Mouse (Mus musculus) gonadal fat pad, adult 2 months (tissue): ENCODE results near the gene Sh3rf3. TPM values are rescaled to one million over a fixed set of nuclear protein-coding genes. Genes with fewer than 3 reads are reported as not detected.

Experiments used
- DNase-seq: peaks from one replicate; pipeline ENCODE4 v3.0.0-alpha.2; 2012; ENCODE audit warnings: low read depth
- polyA plus RNA-seq: library from polyadenylated mRNA; depleted of rRNA; stranded (reverse); fragments of >200 nt; gene quantifications from 2 replicates; pipeline ENCODE4 v1.2.3, GENCODE M21; 2012

The Sh3rf3 gene
- polyA plus RNA-seq, 1 experiment, result 1.8 TPM

DNA sequence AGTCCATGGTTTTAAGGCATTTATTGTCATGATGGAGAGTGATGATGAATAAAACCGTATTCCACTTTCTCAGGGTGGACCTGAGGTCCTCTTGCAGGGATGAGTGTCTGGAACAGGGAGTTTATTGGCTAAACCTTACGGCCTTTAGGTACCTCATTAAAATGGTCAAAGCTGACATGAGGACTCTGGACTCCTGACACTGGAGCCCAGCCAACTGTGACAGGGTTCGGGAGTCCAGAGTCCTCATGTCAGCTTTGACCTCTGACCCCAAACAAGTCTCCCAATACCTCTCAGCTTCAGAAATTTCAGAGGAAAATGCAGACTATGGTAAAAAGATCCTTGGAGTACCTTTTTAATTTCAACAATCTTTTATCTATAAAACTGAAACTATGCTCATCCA lies 293.5 kb downstream of the Sh3rf3 start:
- no peak for DNase-seq

DNA sequence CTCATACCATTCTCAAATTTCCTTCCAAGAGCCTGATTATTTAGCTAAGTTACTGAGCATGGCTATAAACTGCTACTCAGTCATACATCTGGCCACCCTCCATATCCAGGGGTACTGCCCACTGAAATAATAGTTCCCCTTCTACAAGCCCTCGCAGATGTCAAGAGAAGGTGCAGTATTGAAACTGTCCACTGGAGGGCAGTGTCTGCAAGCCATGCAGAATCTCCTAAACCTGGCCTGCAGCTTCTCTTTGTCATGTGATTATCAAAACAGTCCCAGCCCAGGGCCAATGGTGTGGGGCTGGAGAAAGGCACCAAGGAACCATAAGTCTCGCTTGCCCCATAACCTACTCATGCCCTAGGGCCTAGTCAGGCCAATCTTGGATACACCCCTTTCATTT lies 295.9 kb downstream of the Sh3rf3 start:
- DNase-seq, result no peak

DNA sequence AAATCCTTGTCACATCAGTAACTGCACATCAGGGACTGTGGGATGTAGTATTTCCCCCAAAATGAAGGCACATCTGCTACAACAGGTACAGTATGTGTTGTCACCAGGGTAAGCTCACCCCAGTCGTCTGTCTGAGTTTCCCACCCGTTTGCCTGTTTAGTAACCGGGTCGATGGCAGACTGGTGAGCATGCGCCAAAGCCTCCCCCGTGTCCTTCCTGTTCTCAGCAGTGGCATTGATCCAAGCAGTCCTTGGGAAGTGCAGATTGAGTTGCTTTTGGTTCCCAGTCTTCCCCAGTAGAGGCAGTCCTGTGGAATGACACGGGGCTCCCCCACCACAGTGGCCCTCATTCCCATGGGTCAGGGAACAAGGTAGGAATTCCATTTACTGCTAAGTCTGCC lies 297.2 kb downstream of the Sh3rf3 start:
- no peak for DNase-seq

DNA sequence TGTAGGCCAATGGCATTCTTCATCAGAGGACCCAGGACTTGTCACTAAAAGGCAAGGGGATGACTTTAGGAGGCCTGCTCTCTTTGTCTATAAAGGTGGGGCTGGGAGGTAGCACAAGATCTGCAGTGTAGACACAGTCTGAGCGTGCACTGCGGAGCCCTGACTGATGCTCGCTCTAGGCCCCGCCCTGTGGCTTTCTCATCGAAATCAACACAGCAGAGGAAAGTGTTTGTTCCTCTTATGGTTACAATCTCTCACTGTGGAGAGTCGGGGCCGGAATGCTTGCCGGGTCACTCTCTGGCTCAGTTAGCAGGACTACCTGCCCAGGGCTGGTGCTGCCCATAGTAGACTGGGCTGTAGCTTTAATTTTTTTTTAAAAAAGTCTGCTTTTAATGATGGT lies 299.6 kb downstream of the Sh3rf3 start:
- no peak for DNase-seq

DNA sequence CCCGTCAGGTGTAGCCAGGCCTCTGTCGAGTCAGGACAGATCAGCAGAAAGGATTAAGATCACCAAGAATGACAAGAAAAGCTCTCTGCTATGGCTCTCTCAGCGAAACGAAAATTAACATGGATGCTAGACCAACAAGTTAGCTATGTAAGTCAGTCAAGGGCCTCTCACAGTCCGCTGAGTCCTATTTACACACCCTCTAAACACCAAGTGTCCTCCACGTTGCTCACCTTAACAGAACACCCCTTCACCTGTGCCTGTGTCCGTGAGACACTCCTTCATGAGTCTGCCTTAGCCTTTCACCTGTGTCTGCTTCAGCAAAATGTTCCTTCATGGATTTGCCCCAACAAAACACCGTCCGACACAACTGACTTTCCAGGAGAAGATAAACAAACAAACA lies 300.2 kb downstream of the Sh3rf3 start:
- DNase-seq, result no peak

DNA sequence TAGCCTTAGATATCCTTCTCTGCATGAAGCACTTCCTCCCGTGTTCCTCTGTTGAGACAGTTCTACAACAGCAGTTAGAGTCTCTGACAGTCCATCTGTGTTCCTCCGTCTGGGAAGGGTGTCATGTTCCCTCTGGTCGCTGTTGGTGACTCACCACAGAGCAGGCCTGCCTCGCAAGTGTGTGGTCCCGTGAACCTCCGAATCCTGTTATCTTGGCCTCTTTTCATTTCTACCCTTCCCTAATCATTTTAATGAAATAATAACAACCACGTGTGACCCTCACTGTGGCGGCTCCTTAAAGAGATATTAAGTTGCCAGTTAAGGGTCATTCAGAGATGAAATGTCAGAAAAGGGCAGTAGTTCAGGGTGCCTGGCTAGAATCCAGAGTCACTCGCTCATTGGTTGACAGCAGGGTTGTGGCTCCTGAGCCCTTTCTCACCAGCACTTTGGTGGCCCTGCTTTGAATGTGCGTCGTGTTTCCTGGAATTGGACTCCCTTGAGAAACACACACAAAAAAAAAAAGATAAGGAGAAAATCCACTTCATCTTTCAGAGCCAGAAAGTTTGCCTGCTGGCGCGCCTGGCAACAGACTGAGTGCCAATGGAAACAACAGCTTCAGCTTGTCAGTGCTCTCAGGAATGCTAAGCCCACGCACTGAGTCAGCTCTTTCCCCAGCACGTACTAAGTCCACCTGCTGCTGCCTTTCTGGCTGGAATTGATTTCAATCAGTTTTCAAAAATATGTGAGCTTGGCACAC lies 301.6 kb downstream of the Sh3rf3 start:
- DNase-seq, result peak; percentile 55

DNA sequence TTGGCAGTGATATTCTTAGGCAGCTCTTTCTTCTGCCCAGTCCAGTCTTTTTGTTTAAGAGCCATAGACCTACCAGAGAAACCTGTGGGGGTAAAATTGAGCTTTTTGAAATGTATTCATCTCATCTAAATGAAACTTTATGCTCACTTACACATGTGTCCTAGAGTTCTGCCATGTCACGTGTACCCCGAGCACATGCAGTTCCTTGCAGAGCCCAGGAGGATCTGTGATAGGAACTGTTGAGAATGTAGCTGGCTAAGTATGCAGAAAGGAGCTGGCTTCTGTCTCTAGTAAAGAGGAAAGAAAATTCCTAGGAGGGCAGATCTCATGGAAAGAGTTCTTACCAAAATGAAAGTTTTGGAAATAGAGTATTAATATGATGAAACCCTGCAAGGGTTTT lies 302.5 kb downstream of the Sh3rf3 start:
- no peak for DNase-seq

DNA sequence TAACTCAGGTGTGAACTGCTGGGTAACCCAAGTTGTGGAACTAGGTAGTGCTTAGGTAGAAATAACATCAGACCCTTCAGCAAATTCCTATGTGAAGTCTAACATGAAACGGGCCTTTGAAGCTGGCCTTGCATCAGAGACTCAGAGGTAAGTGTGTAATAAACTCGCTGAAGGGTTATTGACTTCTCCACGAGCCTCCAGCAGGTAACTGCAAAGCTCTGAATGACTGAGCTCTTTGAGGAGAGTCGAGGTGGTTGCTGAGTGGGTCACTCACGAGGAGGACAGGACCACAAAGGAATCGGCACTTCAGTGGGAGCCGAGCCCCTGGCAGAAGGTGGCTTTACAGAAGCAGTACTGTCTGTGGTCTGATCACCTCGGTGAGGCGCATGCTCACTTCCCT lies 303.2 kb downstream of the Sh3rf3 start:
- DNase-seq, result no peak

DNA sequence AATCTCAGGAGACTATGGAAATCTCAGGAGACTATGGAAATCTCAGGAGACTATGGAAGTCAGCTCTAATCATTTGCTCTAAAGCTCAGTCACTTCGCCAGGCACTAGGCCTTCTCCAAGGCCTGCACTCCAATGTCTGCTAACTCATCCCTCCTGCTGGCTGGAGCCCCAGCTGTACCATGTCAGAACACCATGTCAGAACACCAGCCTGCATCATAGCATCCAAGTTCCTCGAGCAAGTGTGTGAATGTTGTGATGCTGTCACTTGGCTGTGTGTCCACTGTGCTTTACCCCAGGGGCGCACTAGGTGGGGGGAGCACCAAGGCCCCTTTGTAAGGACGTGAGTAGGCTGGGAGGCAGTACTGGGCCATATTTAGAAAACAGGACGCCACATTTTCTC lies 304.4 kb downstream of the Sh3rf3 start:
- DNase-seq, result no peak

DNA sequence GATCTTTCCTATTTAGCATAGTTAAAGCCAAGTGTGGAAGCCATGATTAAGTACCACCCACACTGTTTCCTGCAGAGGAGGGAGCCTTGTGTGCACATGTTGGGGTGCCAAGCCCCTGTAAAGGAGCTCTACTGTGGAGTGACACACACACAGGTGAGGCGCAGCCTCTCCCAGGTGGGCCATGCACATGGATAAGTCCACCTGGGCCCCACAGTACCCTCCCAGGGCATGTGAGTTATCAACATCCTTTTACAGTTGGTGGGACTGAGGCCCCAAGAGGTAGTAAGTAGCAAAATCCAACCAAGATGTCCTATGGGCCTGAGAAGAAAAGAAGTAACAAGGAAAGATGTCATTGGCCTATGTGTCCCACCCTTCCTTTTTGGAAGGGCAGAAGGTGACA lies 305.8 kb downstream of the Sh3rf3 start:
- DNase-seq, result no peak

DNA sequence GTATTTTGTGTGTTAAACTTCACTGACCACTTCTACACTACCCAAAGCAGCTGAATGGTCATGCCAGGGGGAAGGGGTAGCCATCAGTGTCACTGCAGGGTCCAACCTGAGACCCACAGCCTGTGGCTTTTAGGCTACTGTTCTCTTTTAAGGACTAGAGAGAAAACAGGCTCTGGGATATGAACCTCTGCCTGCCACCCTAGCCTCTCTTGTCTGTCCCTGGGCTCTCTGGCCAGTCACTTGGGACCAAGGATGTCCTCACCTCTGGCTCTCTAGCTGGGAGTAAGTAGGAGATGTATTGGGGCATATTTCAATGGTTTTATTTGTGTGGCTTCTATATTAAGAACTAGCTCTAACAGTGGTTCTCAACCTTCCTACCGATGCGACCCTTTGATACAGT lies 306.7 kb downstream of the Sh3rf3 start:
- DNase-seq, result no peak

DNA sequence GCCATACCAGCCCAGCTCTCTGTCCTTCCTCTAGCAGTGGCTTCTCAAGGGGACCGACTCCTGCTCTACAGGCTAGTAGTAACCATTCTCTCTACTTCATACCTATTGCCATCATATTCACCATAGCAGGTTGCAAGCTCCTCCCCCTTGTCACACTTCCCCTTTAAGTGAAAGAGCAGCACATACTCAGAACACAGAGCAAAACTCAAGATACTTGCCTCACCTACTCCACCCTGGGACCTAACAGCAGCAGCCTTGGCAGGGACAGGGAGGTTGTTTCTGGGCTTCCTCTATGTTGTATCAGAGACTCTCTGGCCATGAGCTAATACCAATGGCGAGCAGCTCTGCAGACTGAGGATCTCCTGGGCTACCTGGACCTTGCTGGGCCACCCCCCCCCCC lies 312.3 kb downstream of the Sh3rf3 start:
- no peak for DNase-seq

DNA sequence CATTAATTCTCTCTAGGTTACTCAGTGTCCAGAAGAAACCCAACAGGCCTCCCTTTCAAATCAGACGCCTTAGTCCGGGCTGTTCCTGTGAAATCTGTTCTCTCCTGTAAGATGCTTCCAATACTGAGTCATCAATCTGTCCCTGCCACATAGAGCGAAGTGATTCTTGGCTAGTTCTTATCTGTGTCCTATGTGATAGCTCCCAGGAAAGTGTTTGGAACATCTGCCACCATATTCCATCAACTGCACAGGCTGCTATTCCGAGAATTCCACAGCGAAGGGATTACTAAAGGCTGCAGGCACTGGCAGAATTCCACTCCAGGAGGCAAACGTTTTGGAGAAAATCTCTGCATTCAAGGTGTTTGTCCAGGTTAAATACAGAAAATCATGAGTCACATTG lies 314.5 kb downstream of the Sh3rf3 start:
- DNase-seq, result no peak

DNA sequence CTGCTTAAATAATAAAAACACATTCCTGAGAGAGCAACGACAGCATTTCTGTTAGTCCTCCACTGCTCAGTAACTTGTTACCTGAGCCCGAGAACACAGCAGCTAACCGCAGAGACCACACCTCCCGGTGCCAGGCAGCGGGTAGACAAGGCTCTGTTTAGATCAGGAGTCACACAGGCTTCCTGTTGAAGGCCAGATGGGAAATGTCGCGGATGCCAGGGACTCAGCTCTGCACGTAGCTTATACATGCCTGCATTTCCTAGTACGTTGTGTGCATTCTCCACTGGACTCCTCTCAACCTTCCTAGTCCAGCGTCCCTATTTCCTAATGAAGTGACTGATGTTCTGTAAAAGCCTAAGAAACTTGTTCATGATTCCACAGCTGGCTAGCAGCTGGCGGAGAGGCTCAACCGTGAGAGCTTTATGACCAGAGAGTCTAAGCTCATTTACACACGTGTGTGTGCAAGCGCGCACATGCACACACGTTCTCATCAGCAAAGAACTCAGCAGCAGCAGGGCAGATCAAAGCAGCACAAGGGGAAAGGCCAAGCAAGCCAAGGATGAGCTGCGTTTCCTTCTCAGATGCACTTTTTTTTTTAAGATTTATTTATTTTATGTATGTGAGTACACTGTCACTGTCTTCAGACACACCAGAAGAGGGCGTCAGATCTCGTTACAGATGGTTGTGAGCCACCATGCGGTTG lies 318.9 kb downstream of the Sh3rf3 start:
- DNase-seq, result no peak

DNA sequence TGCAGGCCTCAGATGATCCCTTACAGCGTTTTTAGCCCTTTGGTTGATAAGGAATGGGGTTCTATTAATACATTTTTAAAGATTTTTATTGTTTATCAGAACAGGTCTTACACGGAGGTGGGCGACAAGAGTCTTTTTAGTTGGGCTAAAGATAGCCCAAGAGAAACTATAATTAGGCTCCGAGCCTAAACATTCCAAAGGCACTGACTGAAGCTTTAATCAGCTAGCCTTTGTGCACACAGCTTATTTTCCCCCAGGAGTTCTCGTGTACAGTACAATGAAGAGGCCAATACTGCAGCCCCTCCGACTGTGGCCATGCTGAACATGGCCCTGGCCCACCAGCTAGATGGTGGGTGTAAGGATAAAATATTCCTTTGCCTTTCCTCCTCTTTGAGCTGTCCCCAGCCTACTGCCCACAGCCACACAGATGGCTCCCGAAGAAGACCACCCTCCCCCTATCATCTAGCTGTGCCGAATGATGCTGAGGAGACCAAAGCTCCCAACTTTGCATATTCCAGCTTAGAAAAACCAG lies 320.4 kb downstream of the Sh3rf3 start:
- DNase-seq, result no peak

DNA sequence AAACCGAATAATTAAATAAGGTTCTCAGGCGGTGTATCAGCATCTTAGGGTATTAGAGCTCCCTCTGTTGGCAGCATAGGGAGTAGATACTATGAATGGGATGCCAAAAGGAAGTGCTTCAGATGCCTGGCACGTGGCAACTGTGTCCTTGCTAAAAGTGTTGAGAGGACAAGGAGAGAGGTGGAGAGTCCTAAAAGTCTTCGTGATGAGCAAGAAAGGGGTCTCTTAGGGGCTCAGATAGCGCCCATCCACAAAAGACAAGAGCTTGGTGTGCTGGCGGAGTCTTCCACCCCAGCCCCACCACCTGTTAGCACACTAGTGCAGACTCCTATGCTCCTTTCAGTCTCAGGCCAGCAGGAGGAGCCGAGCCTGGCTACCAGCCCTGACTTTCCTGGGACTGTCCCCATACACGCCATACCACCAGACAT lies 336.8 kb downstream of the Sh3rf3 start:
- DNase-seq, result no peak

DNA sequence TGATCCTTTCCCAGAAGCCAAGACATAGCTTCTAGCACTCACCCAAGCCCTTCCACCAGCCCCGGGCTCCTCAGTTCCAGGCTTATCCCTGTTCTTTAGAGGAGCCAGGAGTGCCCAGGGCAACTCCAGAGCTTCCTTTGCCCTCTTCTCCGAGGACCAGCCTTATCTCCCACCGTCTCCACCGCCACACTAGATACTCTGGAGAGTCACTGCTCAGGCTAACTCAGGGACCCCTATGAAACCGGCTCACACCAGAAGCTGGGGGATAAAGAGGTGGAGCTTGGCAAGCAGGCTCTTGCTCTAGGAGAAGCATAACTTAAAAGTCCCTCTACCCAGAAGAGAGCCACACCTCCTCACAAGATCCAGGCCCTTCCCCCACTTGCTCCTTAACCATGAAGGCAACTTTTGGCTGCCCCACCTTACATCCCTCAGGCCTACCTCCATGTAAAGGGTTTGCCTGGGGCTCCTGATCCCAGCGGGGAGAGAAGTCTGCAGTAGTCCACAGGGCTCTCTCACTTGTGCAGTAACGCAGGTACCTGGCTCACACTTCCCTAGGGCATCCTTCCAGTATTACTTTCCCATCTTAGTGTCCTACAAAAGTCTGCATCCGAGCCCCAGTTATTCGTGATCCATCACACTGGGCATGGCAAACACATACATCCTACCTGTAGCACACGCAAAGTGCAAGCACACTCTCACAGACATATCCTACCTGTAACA lies 337.9 kb downstream of the Sh3rf3 start:
- no peak for DNase-seq

DNA sequence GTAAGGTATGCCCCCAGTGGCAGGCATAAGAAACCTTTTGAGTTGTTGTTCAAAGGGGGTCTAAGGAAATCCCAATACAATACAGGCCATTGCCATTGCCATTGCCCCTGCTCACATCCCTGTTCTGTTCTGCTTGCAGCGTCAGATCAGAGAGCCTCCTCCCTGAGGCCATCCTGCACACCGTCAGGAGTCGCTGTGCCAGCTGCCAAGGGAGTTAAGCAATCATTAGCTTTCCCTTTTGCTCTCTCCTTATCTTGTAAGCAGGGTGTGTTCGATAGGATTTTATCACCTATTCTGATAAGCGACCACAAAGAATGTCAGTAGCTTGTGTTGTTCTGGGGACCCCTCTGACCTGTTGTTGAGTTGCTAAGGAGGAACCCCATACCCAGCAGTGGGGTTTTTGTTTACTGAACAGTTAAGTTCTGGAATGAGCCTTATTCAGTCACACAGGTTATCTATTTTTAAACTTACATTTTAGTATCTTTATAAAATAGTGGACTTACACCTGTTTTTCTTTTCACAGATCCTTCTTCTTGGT lies 339.5 kb downstream of the Sh3rf3 start:
- DNase-seq, result no peak

DNA sequence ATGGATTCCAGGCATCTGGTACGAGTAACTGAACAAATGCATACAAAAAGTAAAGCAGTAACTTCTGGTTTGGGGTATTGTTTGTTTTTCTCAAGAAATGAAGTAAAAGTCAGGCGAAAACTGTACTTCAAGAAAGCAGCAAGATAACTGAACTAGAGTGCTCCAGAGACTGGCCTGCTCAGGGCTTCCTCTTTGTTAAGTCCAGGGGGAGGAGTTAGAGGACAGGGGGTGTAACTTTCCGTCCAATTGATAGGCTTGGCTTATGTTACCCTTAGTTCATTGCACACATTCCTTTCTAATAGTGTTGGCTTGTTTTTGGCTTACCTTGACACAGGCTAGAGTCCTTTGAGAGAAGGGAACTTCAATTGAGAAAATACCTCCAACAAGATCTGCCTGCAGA lies 345.5 kb downstream of the Sh3rf3 start:
- no peak for DNase-seq

DNA sequence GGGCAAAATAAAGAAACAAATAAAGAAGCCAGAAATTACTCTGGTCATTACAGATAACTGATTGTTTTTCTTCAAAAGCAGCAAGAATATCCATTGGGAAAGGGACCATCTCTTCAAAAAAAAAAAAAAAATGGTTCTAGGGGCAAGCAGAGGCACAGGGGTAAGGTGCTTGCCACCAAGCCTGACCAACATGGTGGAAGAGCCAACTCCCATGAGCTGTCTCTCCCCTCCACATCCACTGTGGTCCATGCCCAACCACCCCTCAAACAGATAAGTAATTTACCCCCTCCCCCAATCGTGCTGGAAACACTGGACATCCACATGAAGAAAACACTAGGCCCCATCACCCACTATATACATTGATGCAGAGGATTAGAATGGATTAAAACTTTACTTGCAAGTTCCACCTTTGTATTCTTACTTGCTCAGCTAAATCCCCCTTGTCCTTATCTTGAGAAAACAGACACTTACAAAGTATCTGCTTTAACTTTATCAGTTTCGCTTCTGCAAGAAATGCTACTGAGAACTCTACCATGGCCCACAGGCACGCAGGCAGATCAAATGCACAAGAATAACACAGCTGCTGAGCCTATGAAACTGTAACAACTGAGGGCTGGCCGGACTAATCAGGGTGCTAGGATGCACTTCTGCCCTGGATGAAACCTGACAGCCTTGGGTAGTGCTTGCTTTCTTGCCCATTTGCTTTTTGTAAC lies 349.2 kb downstream of the Sh3rf3 start:
- DNase-seq, result no peak

DNA sequence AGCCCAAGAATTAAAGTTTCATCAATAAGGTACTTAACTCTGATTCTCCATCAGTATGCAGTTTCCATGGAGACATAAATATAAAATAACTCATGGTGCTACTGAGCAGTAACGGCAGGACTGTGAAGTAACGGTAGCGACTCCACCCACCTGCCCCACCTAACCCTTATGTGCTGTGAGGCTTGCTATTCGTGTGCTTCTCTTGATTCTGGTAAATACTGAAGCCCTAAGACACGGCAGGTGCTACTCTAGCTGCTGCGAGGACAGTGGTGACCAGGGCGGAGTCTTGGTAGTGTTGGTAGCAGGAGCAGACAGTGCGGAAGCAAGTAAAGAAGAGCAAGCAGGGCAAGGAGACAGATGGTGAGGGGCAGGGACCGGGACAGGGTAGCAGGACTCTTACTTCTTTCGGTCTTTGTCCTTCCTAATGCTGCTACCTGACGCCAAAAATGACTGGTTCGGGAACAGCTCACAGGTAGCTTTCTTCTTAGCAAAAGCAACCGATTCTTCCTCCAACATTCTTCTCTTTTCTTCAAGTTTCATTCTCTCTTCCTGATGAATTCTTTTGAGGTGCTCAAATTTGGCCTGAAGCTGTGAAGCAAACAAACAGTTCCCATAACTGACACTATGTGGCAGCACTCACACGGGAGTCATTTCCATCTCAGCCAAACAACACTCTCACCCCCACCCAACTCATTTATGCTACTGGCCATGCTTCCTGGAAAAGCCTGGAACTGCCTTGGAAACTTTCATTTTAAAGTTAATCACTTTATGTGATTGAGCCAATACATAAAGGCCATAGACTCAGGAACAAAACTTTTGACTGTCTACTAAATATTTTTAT lies 353.2 kb downstream of the Sh3rf3 start:
- DNase-seq, result no peak
